Mouse (Mus musculus) CD4-positive naive resting alpha-beta T cell, adult 57 days (primary cell): ENCODE measurements around the gene Olfr172. TPM values are rescaled to one million over a fixed set of nuclear protein-coding genes. Genes with fewer than 3 reads are reported as not detected.

Source experiments
- total RNA-seq: library from RNA; stranded (reverse); gene quantifications from one replicate; pipeline ENCODE4 v1.2.4, GENCODE M21; 2023

Gene Olfr172
- not detected for total RNA-seq

DNA sequence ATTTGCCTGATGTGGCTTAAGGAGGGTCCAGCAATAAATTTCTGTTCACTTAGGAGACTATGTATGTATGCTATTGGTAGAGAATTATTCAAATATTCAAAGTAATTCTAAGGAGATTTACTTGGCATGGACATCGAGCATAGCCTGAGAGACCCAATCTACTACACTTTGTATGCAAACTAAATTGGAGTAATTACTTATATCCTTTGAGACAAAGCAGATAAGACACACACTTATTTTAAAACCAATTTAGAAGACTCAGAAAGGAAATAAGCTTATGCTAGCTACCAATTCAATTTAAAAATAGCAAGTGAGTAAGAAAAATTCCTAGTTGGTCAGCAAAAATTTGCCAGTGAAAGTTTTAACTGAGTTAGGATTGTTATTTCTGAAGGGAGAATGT is at the start of gene Olfr172:
TSS of gene Olfr172 (minus strand) at position 101 of the 400 bp plus-strand sequence.

GRCm38 (mm10) chr16:58800168-58800567 is 37.2 kb upstream of the Olfr172 start, which contains the start of gene Olfr173:
Gene Olfr173, minus strand, starts transcription at chr16:58800268.

DNA sequence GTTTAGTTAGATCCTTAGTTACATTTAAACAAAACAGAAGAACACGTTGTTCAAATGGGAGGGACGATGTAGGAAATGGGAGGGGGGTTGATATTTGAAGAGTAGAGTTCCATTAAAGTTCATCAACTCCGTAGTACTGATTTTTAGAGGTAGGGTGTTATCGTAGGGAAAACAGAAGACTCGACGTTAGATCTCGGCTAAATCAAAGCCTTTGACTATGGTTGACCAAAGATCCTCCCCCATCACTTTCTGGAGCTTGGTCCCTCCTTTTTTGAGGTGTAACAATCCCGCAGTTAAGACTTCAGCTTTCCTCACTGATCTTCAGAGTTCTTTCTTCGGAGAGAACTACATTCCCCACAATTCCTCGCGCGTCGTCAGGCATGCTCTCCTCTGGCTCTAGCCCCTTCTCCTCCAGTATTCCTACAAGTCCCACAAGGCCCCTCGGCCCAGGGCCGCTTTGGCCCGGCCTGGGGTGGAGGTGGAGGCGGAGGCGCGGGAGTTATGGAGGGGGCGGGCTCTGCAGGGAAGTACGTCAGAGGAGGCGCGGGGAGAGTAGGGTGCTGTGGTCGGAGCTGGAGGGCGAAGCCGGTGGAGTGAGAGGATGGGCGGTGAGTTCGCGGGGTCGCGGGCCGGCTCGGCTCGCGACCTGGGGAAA is 35.4 kb downstream of the Olfr172 start, which contains the start of gene Cldnd1:
TSS of gene Cldnd1 (plus strand) at position 434 of the 655 bp plus-strand sequence.

DNA sequence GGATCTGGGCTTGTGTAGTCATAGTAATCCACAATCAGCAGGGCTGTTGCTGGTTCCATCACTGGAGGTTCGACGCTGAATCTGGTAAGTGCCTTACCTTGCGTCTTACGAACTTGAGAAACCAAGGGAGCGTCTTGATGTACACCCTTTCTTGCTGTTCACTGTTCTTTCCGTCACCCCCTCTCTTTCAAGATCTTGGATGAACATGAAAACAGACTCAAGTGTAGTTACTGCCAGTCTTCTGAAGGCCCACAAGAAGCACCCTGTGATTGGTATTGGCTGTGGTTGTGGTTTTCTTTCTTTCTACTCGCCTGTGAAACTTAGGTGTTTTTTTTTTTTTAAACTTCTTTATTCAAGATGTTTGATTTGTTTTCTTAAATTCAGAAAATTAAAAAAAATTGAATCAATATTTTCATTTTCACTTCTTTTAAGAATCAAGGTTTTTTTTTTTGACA is 44.3 kb downstream of the Olfr172 start, which contains the start of gene Gpr15:
TSS of gene Gpr15 (minus strand) at position 405 of the 455 bp plus-strand sequence.

Other genes starting within 250 kb of the Olfr172 start
- gene St3gal6, start 238.9 kb downstream of the Olfr172 start, total RNA-seq: 41.5 TPM
- not detected for gene Gm813, start 146.2 kb downstream of the Olfr172 start, total RNA-seq
- gene E330017A01Rik, start 124.4 kb downstream of the Olfr172 start, total RNA-seq: not detected
- gene Cpox, start 92.9 kb downstream of the Olfr172 start, total RNA-seq: 11.1 TPM
- not detected for gene Gpr15, start 44.1 kb downstream of the Olfr172 start, total RNA-seq
- 42.3 TPM for gene Cldnd1, start 35.3 kb downstream of the Olfr172 start, total RNA-seq
- not detected for gene Olfr173, start 37.1 kb upstream of the Olfr172 start, total RNA-seq
- gene Olfr175-ps1, start 63.6 kb upstream of the Olfr172 start, total RNA-seq: not detected
- not detected for gene Olfr177, start 111.6 kb upstream of the Olfr172 start, total RNA-seq
- not detected for gene Olfr178, start 128.9 kb upstream of the Olfr172 start, total RNA-seq
- gene Olfr181, start 165.6 kb upstream of the Olfr172 start, total RNA-seq: not detected
- not detected for gene Olfr180, start 166.2 kb upstream of the Olfr172 start, total RNA-seq
- gene Olfr183, start 232.2 kb upstream of the Olfr172 start, total RNA-seq: not detected